ENCODE assay signal across 8 mouse cellular contexts in genomic region chr3:14887134-14887666, GRCm38 (mm10). TPM values are rescaled to one million over a fixed set of nuclear protein-coding genes. Genes with fewer than 3 reads are reported as not detected.
A peak's percentile ranks its signal among the peaks of the same experiment; 100 is the strongest.
DNase-seq lines count a peak whose midpoint lies in the region; ATAC-seq and TF ChIP-seq lines count a peak whose summit lies in the region.

No protein-coding gene starts in this region.

- DNase-seq in spleen, adult 2 months (ENCODE audit: low read depth in 1 of 2, low spot score in 2 of 2): no peak
- no peak for DNase-seq in spleen, postnatal 36 days (ENCODE audit: low spot score in 2 of 2)
- DNase-seq in limb, embryonic 11.5 days (ENCODE audit: low spot score): no peak
- DNase-seq in adrenal gland, adult (ENCODE audit: inconsistent age in 2 of 2, low spot score in 1 of 2): no peak
- DNase-seq in layer of hippocampus, adult 8-10 months (ENCODE audit: low spot score in 2 of 2): no peak
- no peak for DNase-seq in right cerebral cortex, postnatal 36 days (ENCODE audit: low spot score in 2 of 2)

- peaks cover 10% of the 10 kb centered on the region for H3K27me3 ChIP-seq in spleen, adult 2 months (ENCODE audit: control insufficient read depth, insufficient read depth, low read length)
- H3K27me3 ChIP-seq in embryonic facial prominence, embryonic 15.5 days: peaks cover 21% of the 10 kb centered on the region
- peaks cover 5% of the 10 kb centered on the region; the same call in 1 of the 2 replicates for H3K27me3 ChIP-seq in limb, embryonic 11.5 days (ENCODE audit: control insufficient read depth, insufficient read depth, low read length)

- TF ChIP-seq POLR2A in spleen, adult 2 months (IDR thresholded peaks at IDR 0.05; ENCODE audit: low read depth, low read length): no peak

- peaks cover 4% of the 10 kb centered on the region; the same call in 1 of the 2 replicates for H3K4me1 ChIP-seq in spleen, adult 2 months (ENCODE audit: control insufficient read depth, insufficient read depth, insufficient read length)
- peaks cover 6% of the 10 kb centered on the region; the same call in 1 of the 2 replicates for H3K4me1 ChIP-seq in embryonic facial prominence, embryonic 15.5 days
- no peaks in the 10 kb centered on the region for H3K4me1 ChIP-seq in limb, embryonic 11.5 days (ENCODE audit: control insufficient read depth, insufficient read depth, low read length)

- no peak for TF ChIP-seq CTCF in spleen, adult 2 months (IDR thresholded peaks at IDR 0.05; ENCODE audit: extremely low read depth, insufficient read depth, insufficient read length, insufficient replicate concordance)

- 17% methylated on average over 11 of the region's 11 CpGs for WGBS in spleen, adult 2 months
- 36% methylated on average over 11 of the region's 11 CpGs for WGBS in embryonic facial prominence, embryonic 15.5 days
- 42% methylated on average over 11 of the region's 11 CpGs for WGBS in limb, embryonic 11.5 days

- no peaks in the 10 kb centered on the region for H3K9me3 ChIP-seq in embryonic facial prominence, embryonic 15.5 days (replicated peaks)
- H3K9me3 ChIP-seq in limb, embryonic 11.5 days (ENCODE audit: control insufficient read depth, low read length): no peaks in the 10 kb centered on the region

- no peak for ATAC-seq in embryonic facial prominence, embryonic 15.5 days (ENCODE audit: insufficient number of reproducible peaks, low FRiP score, low TSS enrichment, low read depth)
- no peak for ATAC-seq in limb, embryonic 11.5 days (ENCODE audit: insufficient number of reproducible peaks, low FRiP score, low TSS enrichment, low read depth)
- ATAC-seq in neutrophil, adult 5-6 weeks (ENCODE audit: extremely low read depth, insufficient number of reproducible peaks, low FRiP score, poor library complexity, severe bottlenecking): peak; percentile 50

- no peak overlapping the region for H3K9ac ChIP-seq in embryonic facial prominence, embryonic 15.5 days
- no peak overlapping the region for H3K9ac ChIP-seq in limb, embryonic 11.5 days (ENCODE audit: low read length)

- peak overlapping the region; percentile 97 for H3K4me2 ChIP-seq in embryonic facial prominence, embryonic 15.5 days (replicated peaks)
- peak overlapping the region; percentile 64 for H3K4me2 ChIP-seq in limb, embryonic 11.5 days (ENCODE audit: low read depth, severe bottlenecking)

- peak overlapping the region; percentile 71 for H3K4me3 ChIP-seq in spleen, adult 2 months (ENCODE audit: extremely low read depth, insufficient read depth, insufficient read length)
- H3K4me3 ChIP-seq in embryonic facial prominence, embryonic 15.5 days (replicated peaks): peak overlapping the region; percentile 62
- H3K4me3 ChIP-seq in limb, embryonic 11.5 days (ENCODE audit: low read depth, low read length): peak overlapping the region; percentile 48; the same call in 1 of the 2 replicates

- no peaks in the 10 kb centered on the region for H3K36me3 ChIP-seq in spleen, adult 2 months (ENCODE audit: control insufficient read depth, insufficient read depth, low read length)
- H3K36me3 ChIP-seq in embryonic facial prominence, embryonic 15.5 days: no peaks in the 10 kb centered on the region
- H3K36me3 ChIP-seq in limb, embryonic 11.5 days (ENCODE audit: control insufficient read depth, insufficient read depth, low read length): no peaks in the 10 kb centered on the region

- H3K27ac ChIP-seq in spleen, adult 2 months (ENCODE audit: insufficient read depth, low read length): peak overlapping the region; percentile 24
- no peak overlapping the region for H3K27ac ChIP-seq in embryonic facial prominence, embryonic 15.5 days (replicated peaks)
- no peak overlapping the region for H3K27ac ChIP-seq in limb, embryonic 11.5 days (replicated peaks; ENCODE audit: low read depth, low read length)

RNA-seq across cellular contexts. Expression of gene Car2, which starts 1.1 kb away (rescaled TPM):
- 639 and 730 TPM in 2 replicates for polyA plus RNA-seq in spleen, adult 2 months (2012; rRNA removed)
- polyA plus RNA-seq in embryonic facial prominence, embryonic 15.5 days (2015; fragmentation: Nextera tagmentation; extraction: Ambion mirVana): 19.9 and 22.5 TPM in 2 replicates
- 63.8 and 67.7 TPM in 2 replicates for polyA plus RNA-seq in limb, embryonic 11.5 days (2014; fragmentation: Nextera tagmentation; extraction: Ambion mirVana)
- total RNA-seq in neutrophil, adult 5-6 weeks (2017): 24.1 and 24.6 TPM in 2 replicates
- total RNA-seq in layer of hippocampus, adult 8-10 months (2022): 100 to 1,000 TPM; 143 to 172 (median 162) TPM

RNA-seq across cellular contexts. Expression of gene Car3, which starts 23.9 kb away (rescaled TPM):
- 14.2 and 21.4 TPM in 2 replicates for polyA plus RNA-seq in spleen, adult 2 months (2012; rRNA removed)
- 41.9 and 49.6 TPM in 2 replicates for polyA plus RNA-seq in embryonic facial prominence, embryonic 15.5 days (2015; fragmentation: Nextera tagmentation; extraction: Ambion mirVana)
- polyA plus RNA-seq in limb, embryonic 11.5 days (2014; fragmentation: Nextera tagmentation; extraction: Ambion mirVana): 2.9 and 3.1 TPM in 2 replicates
- not detected in 2 replicates for total RNA-seq in neutrophil, adult 5-6 weeks (2017)
- 1 to 10 TPM in 2 of 4 experiments, under 1 TPM in 2; 0.56 to 1.3 (median 1.00) TPM for total RNA-seq in layer of hippocampus, adult 8-10 months (2022)
